Mouse (Mus musculus): ENCODE measurements around the gene Crybg2. TPM values are rescaled to one million over a fixed set of nuclear protein-coding genes. Genes with fewer than 3 reads are reported as not detected.

The Crybg2 gene
- polyA plus RNA-seq, 1 experiment from 2014 or later: 2.9 TPM

GRCm38 (mm10) chr4:134089029-134089428, 28.4 kb downstream of the Crybg2 start:
- H3K27ac ChIP-seq (ENCODE audit: low read depth): no peak overlapping the region
- no peak for ATAC-seq (ENCODE audit: insufficient read depth)
- no peak for DNase-seq
- H3K4me1 ChIP-seq (ENCODE audit: insufficient read depth): no peaks in the 10 kb centered on the region
- no peak overlapping the region for H3K4me3 ChIP-seq (ENCODE audit: low read depth, low read length)
- H3K27me3 ChIP-seq (ENCODE audit: insufficient read depth, low read length): no peaks in the 10 kb centered on the region
- TF ChIP-seq CTCF (IDR thresholded peaks at IDR 0.05; ENCODE audit: low read depth): no peak
- no peak overlapping the region for H3K4me2 ChIP-seq
- WGBS: 71% methylated on average over 9 of the region's 9 CpGs
- H3K36me3 ChIP-seq (ENCODE audit: insufficient read depth): no peaks in the 10 kb centered on the region
- no peaks in the 10 kb centered on the region for H3K9me3 ChIP-seq (ENCODE audit: low read depth, low read length)
- H3K9ac ChIP-seq: no peak overlapping the region

- no peaks in the 10 kb centered on the region for H3K4me1 ChIP-seq (ENCODE audit: insufficient read depth)
- no peak for ATAC-seq (ENCODE audit: insufficient read depth)
- no peak overlapping the region for H3K27ac ChIP-seq (ENCODE audit: low read depth)
- DNase-seq: no peak
- H3K9me3 ChIP-seq (ENCODE audit: low read depth, low read length): no peaks in the 10 kb centered on the region
- H3K36me3 ChIP-seq (ENCODE audit: insufficient read depth): no peaks in the 10 kb centered on the region
- no peak overlapping the region for H3K4me3 ChIP-seq (ENCODE audit: low read depth, low read length)
- 68% methylated on average over 16 of the region's 16 CpGs for WGBS
- no peak overlapping the region for H3K9ac ChIP-seq
- TF ChIP-seq CTCF (IDR thresholded peaks at IDR 0.05; ENCODE audit: low read depth): no peak
- H3K27me3 ChIP-seq (ENCODE audit: insufficient read depth, low read length): no peaks in the 10 kb centered on the region
- H3K4me2 ChIP-seq: no peak overlapping the region
These were observed 30.1 kb downstream of the Crybg2 start for GRCm38 (mm10) chr4:134090521-134091224.

GRCm38 (mm10) chr4:134091225-134091529, 30.6 kb downstream of the Crybg2 start:
- no peak for DNase-seq
- WGBS: 72% methylated on average over 6 of the region's 6 CpGs
- no peaks in the 10 kb centered on the region for H3K9me3 ChIP-seq (ENCODE audit: low read depth, low read length)
- H3K4me1 ChIP-seq (ENCODE audit: insufficient read depth): no peaks in the 10 kb centered on the region
- no peak for TF ChIP-seq CTCF (IDR thresholded peaks at IDR 0.05; ENCODE audit: low read depth)
- H3K9ac ChIP-seq: no peak overlapping the region
- H3K36me3 ChIP-seq (ENCODE audit: insufficient read depth): no peaks in the 10 kb centered on the region
- H3K27me3 ChIP-seq (ENCODE audit: insufficient read depth, low read length): no peaks in the 10 kb centered on the region
- H3K4me3 ChIP-seq (ENCODE audit: low read depth, low read length): no peak overlapping the region
- ATAC-seq (ENCODE audit: insufficient read depth): no peak
- H3K27ac ChIP-seq (ENCODE audit: low read depth): no peak overlapping the region
- H3K4me2 ChIP-seq: no peak overlapping the region

- H3K9ac ChIP-seq: no peak overlapping the region
- no peak overlapping the region for H3K4me3 ChIP-seq (ENCODE audit: low read depth, low read length)
- no peaks in the 10 kb centered on the region for H3K4me1 ChIP-seq (ENCODE audit: insufficient read depth)
- no peak overlapping the region for H3K27ac ChIP-seq (ENCODE audit: low read depth)
- peak; percentile 76 for TF ChIP-seq CTCF (IDR thresholded peaks at IDR 0.05; ENCODE audit: low read depth)
- DNase-seq (peak; percentile 63), ATAC-seq (ENCODE audit: insufficient read depth) (no peak)
- no peak overlapping the region for H3K4me2 ChIP-seq
- H3K36me3 ChIP-seq (ENCODE audit: insufficient read depth): no peaks in the 10 kb centered on the region
- H3K9me3 ChIP-seq (ENCODE audit: low read depth, low read length): no peaks in the 10 kb centered on the region
- no peaks in the 10 kb centered on the region for H3K27me3 ChIP-seq (ENCODE audit: insufficient read depth, low read length)
- 69% methylated on average over 6 of the region's 6 CpGs for WGBS
These were observed 32.0 kb downstream of the Crybg2 start for GRCm38 (mm10) chr4:134092382-134093288.

- Histone ChIP-seq H3K36me3 (ENCODE audit: insufficient read depth) (no peaks in the 10 kb centered on the region), H3K27ac (ENCODE audit: low read depth) (no peak overlapping the region), H3K4me3 (ENCODE audit: low read depth, low read length) (no peak overlapping the region), H3K9ac (no peak overlapping the region), H3K4me1 (ENCODE audit: insufficient read depth) (no peaks in the 10 kb centered on the region), H3K27me3 (ENCODE audit: insufficient read depth, low read length) (no peaks in the 10 kb centered on the region), H3K9me3 (ENCODE audit: low read depth, low read length) (no peaks in the 10 kb centered on the region), H3K4me2 (no peak overlapping the region)
- 82% methylated on average over 7 of the region's 7 CpGs for WGBS
- no peak for TF ChIP-seq CTCF (IDR thresholded peaks at IDR 0.05; ENCODE audit: low read depth)
- no peak for ATAC-seq (ENCODE audit: insufficient read depth)
- DNase-seq: no peak
These were observed 33.5 kb downstream of the Crybg2 start for GRCm38 (mm10) chr4:134094004-134094564.

- H3K4me2 ChIP-seq: no peak within 1 kb of the TSS
- no peak for TF ChIP-seq CTCF (IDR thresholded peaks at IDR 0.05; ENCODE audit: low read depth)
- H3K27ac ChIP-seq (ENCODE audit: low read depth): no peak within 1 kb of the TSS
- H3K36me3 ChIP-seq (ENCODE audit: insufficient read depth): no peaks in the 10 kb centered on the region
- no peak for DNase-seq
- no peaks in the 10 kb centered on the region for H3K9me3 ChIP-seq (ENCODE audit: low read depth, low read length)
- H3K4me1 ChIP-seq (ENCODE audit: insufficient read depth): no peaks in the 10 kb centered on the region
- 43% methylated on average over 3 of the region's 3 CpGs for WGBS
- no peak within 1 kb of the TSS for H3K4me3 ChIP-seq (ENCODE audit: low read depth, low read length)
- no peak within 1 kb of the TSS for H3K9ac ChIP-seq
- no peak for ATAC-seq (ENCODE audit: insufficient read depth)
- no peaks in the 10 kb centered on the region for H3K27me3 ChIP-seq (ENCODE audit: insufficient read depth, low read length)
These were observed 34.4 kb downstream of the Crybg2 start, which contains the start of gene Cd52 for GRCm38 (mm10) chr4:134094923-134095547. Gene Cd52 (minus strand): TSS chr4:134095082.

- no peak for ATAC-seq (ENCODE audit: insufficient read depth)
- no peaks in the 10 kb centered on the region for H3K27me3 ChIP-seq (ENCODE audit: insufficient read depth, low read length)
- TF ChIP-seq CTCF (IDR thresholded peaks at IDR 0.05; ENCODE audit: low read depth): no peak
- H3K27ac ChIP-seq (ENCODE audit: low read depth): no peak overlapping the region
- H3K9me3 ChIP-seq (ENCODE audit: low read depth, low read length): no peaks in the 10 kb centered on the region
- no peak overlapping the region for H3K4me3 ChIP-seq (ENCODE audit: low read depth, low read length)
- H3K4me1 ChIP-seq (ENCODE audit: insufficient read depth): no peaks in the 10 kb centered on the region
- H3K4me2 ChIP-seq: no peak overlapping the region
- no peak for DNase-seq
- WGBS: 80% methylated on average over 3 of the region's 3 CpGs
- H3K9ac ChIP-seq: no peak overlapping the region
- no peaks in the 10 kb centered on the region for H3K36me3 ChIP-seq (ENCODE audit: insufficient read depth)
These were observed 35.5 kb downstream of the Crybg2 start for GRCm38 (mm10) chr4:134096120-134096519.
